Mouse (Mus musculus) midbrain, embryonic 14.5 days (tissue): ENCODE results near the gene Polr3g. TPM values are rescaled to one million over a fixed set of nuclear protein-coding genes. Genes with fewer than 3 reads are reported as not detected.

Experiments
- ATAC-seq: fragments of 200-750 bp; cut with Nextera tagmentation; 2 replicates; pipeline ENCODE4 v1.8.0; 2017; ENCODE audit warnings: moderate number of reproducible peaks, moderate library complexity; ENCODE audit not compliant: low FRiP score, low TSS enrichment
- DNase-seq: peaks from one replicate; pipeline ENCODE4 v3.0.0-alpha.2; 2015
- H3K27ac ChIP-seq: fragments of 300-500 bp; sonication (generic); replicated peaks from 2 replicates; pipeline ENCODE4 v1.5.1; 2014; ENCODE audit warnings: mild to moderate bottlenecking, low read depth, low read length, moderate library complexity
- H3K27me3 ChIP-seq: fragments of 300-500 bp; sonication (generic); 2 replicates; pipeline ENCODE4 v1.6.1; 2014; ENCODE audit warnings: low read length, control low read depth, mixed read lengths; ENCODE audit not compliant: control insufficient read depth, insufficient read depth
- H3K36me3 ChIP-seq: fragments of 300-500 bp; sonication (generic); 2 replicates; pipeline ENCODE4 v1.6.1; 2014; ENCODE audit warnings: low read length, control low read depth; ENCODE audit not compliant: control insufficient read depth, insufficient read depth
- H3K4me1 ChIP-seq: fragments of 300-500 bp; sonication (generic); 2 replicates; pipeline ENCODE4 v1.6.1; 2014; ENCODE audit warnings: mild to moderate bottlenecking, antibody characterized with exemption, low read length, control low read depth; ENCODE audit not compliant: control insufficient read depth, insufficient read depth
- H3K4me2 ChIP-seq: fragments of 300-500 bp; sonication (generic); 2 replicates; pipeline ENCODE4 v1.6.1; 2014; ENCODE audit warnings: mild to moderate bottlenecking, low read length, moderate library complexity
- H3K4me3 ChIP-seq: fragments of 300-500 bp; sonication (generic); replicated peaks from 2 replicates; pipeline ENCODE4 v1.5.1; 2014; ENCODE audit warnings: low read depth, low read length
- H3K9ac ChIP-seq: fragments of 300-500 bp; sonication (generic); replicated peaks from 2 replicates; pipeline ENCODE4 v1.6.1; 2014; ENCODE audit warnings: mild to moderate bottlenecking, low read length, moderate library complexity
- H3K9me3 ChIP-seq: fragments of 300-500 bp; sonication (generic); 2 replicates; pipeline ENCODE4 v1.6.1; 2016; ENCODE audit warnings: low read length, control low read depth, mixed read lengths; ENCODE audit not compliant: control insufficient read depth
- WGBS: fragments of 180-500 bp; shearing (Covaris S2); extraction: QIAGEN DNeasy Blood & Tissue Kit; methylation state at CpG from one replicate; pipeline ENCODE4 v1.1.7; 2014; 5-methylcytosine and 5-hydroxymethylcytosine counted together
- polyA plus RNA-seq: library from polyadenylated mRNA; unstranded; fragments of >200 nt; fragmentation: Nextera tagmentation; extraction: Ambion mirVana; gene quantifications from 2 replicates; pipeline ENCODE4 v1.2.1, GENCODE M21; 2014

Gene Polr3g
- polyA plus RNA-seq, 1 experiment from 2014 or later, result 3.3 TPM

DNA sequence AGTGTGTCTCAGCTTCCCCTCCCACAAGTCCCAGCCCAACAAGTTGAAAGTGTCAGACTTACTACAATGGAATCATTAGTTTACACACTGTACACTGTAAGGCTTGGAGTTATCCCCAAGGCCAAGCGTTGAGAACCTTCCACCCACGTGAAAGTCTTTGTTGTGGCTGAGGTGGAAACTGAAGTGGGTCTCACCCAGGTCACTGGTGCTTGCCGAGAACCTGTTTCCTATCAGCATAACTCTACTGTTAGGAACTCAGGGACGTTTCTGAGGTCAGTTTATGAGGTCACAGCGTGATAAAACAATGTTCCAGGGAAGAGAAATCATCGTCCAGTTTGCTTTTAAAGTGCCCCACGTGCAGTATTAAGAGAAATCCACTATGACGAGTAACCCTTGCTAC lies 35.5 kb downstream of the Polr3g start:
- no peaks in the 10 kb centered on the region for H3K27me3 ChIP-seq
- no peak overlapping the region for H3K27ac ChIP-seq
- H3K36me3 ChIP-seq, result peaks cover 16% of the 10 kb centered on the region
- no peak overlapping the region for H3K9ac ChIP-seq
- 90% methylated on average over 8 of the region's 8 CpGs for WGBS
- H3K4me3 ChIP-seq, result no peak overlapping the region
- DNase-seq (no peak), ATAC-seq (no peak)
- no peaks in the 10 kb centered on the region for H3K9me3 ChIP-seq
- no peak overlapping the region for H3K4me2 ChIP-seq
- no peaks in the 10 kb centered on the region for H3K4me1 ChIP-seq

DNA sequence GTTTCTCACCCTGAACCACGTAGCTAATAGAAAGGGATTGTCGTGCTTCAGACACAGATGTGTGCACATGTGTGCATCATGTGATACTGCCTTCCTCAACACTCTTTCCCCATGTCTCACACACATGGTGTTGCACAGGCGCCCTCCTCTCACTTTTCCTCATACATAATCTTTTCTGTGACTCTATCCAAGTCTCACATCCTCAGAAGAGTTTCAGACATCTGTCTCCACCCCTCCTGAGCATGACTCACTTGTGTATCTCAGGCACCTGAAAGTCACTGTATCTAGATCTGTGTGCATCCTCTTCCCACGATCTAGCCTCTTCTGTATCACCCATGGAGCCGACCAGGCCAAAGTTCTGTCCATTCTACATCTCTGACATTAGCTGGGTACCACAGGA lies 43.1 kb downstream of the Polr3g start:
- Histone ChIP-seq H3K27me3 (no peaks in the 10 kb centered on the region), H3K9ac (no peak overlapping the region), H3K9me3 (no peaks in the 10 kb centered on the region), H3K4me1 (no peaks in the 10 kb centered on the region), H3K4me3 (no peak overlapping the region), H3K27ac (no peak overlapping the region), H3K4me2 (no peak overlapping the region), H3K36me3 (peaks cover 53% of the 10 kb centered on the region)
- 94% methylated on average over 5 of the region's 5 CpGs for WGBS
- ATAC-seq (no peak), DNase-seq (no peak)

- no peak overlapping the region for H3K9ac ChIP-seq
- no peak overlapping the region for H3K27ac ChIP-seq
- peaks cover 39% of the 10 kb centered on the region for H3K36me3 ChIP-seq
- no peak for ATAC-seq
- no peak overlapping the region for H3K4me3 ChIP-seq
- 0 out of 2 replicates have a peak, but pooled peaks cover 8% of the 10 kb centered on the region for H3K4me1 ChIP-seq
- H3K9me3 ChIP-seq, result no peaks in the 10 kb centered on the region
- WGBS, result 94% methylated on average over 5 of the region's 5 CpGs
- DNase-seq, result no peak
- H3K27me3 ChIP-seq, result no peaks in the 10 kb centered on the region
- H3K4me2 ChIP-seq, result no peak overlapping the region
Observed at GRCm38 (mm10) chr13:81664331-81664698, 46.5 kb downstream of the Polr3g start.

GRCm38 (mm10) chr13:81663566-81664330 lies 47.1 kb downstream of the Polr3g start:
- ATAC-seq, result no peak
- Histone ChIP-seq H3K9ac (no peak overlapping the region), H3K27me3 (no peaks in the 10 kb centered on the region), H3K4me2 (no peak overlapping the region), H3K4me3 (no peak overlapping the region), H3K4me1 (peaks cover 12% of the 10 kb centered on the region), H3K27ac (no peak overlapping the region), H3K9me3 (no peaks in the 10 kb centered on the region), H3K36me3 (peaks cover 34% of the 10 kb centered on the region)
- DNase-seq, result no peak
- 88% methylated on average over 12 of the region's 12 CpGs for WGBS

GRCm38 (mm10) chr13:81658053-81658752 lies 52.6 kb downstream of the Polr3g start:
- peak overlapping the region; percentile 80 for H3K4me2 ChIP-seq
- peaks cover 23% of the 10 kb centered on the region for H3K4me1 ChIP-seq
- no peaks in the 10 kb centered on the region for H3K9me3 ChIP-seq
- ATAC-seq, result peak; percentile 3; the same call in 1 of the 2 replicates
- no peaks in the 10 kb centered on the region for H3K36me3 ChIP-seq
- no peaks in the 10 kb centered on the region for H3K27me3 ChIP-seq
- DNase-seq, result peak; percentile 37
- 5% methylated on average over 21 of the region's 21 CpGs for WGBS
- peak overlapping the region; percentile 84 for H3K9ac ChIP-seq
- peak overlapping the region; percentile 80 for H3K4me3 ChIP-seq
- H3K27ac ChIP-seq, result peak overlapping the region; percentile 91

- peak; percentile 100 for ATAC-seq
- DNase-seq, result peak; percentile 98
- Histone ChIP-seq H3K9ac (peak within 1 kb of the TSS; percentile 84), H3K4me3 (peak within 1 kb of the TSS; percentile 80), H3K4me2 (peak within 1 kb of the TSS; percentile 80), H3K4me1 (peaks cover 23% of the 10 kb centered on the region), H3K27ac (peak within 1 kb of the TSS; percentile 91), H3K27me3 (no peaks in the 10 kb centered on the region), H3K36me3 (no peaks in the 10 kb centered on the region), H3K9me3 (no peaks in the 10 kb centered on the region)
- WGBS, result under 1% methylated on average over 73 of the region's 73 CpGs
Observed at GRCm38 (mm10) chr13:81657351-81658052, 53.3 kb downstream of the Polr3g start, which contains the start of gene Lysmd3. Gene Lysmd3, plus strand, starts transcription at chr13:81657663.

GRCm38 (mm10) chr13:81657008-81657350 lies 53.8 kb downstream of the Polr3g start:
- Histone ChIP-seq H3K4me2 (peak overlapping the region; percentile 80), H3K36me3 (no peaks in the 10 kb centered on the region), H3K9me3 (no peaks in the 10 kb centered on the region), H3K9ac (peak overlapping the region; percentile 84), H3K27ac (peak overlapping the region; percentile 91), H3K4me3 (peak overlapping the region; percentile 80), H3K4me1 (peaks cover 23% of the 10 kb centered on the region), H3K27me3 (no peaks in the 10 kb centered on the region)
- ATAC-seq, result no peak
- no peak for DNase-seq
- WGBS, result 3% methylated on average over 5 of the region's 5 CpGs

- peak overlapping the region; percentile 80 for H3K4me3 ChIP-seq
- H3K36me3 ChIP-seq, result no peaks in the 10 kb centered on the region
- peak overlapping the region; percentile 91; the same call in 1 of the 2 replicates for H3K27ac ChIP-seq
- H3K4me2 ChIP-seq, result peak overlapping the region; percentile 80
- H3K9ac ChIP-seq, result no peak overlapping the region; the same call in 1 of the 2 replicates
- WGBS, result 1% methylated on average over 14 of the region's 14 CpGs
- ATAC-seq, result no peak
- peaks cover 23% of the 10 kb centered on the region for H3K4me1 ChIP-seq
- H3K27me3 ChIP-seq, result no peaks in the 10 kb centered on the region
- peak; percentile 62 for DNase-seq
- no peaks in the 10 kb centered on the region for H3K9me3 ChIP-seq
Observed at GRCm38 (mm10) chr13:81656091-81656850, 54.5 kb downstream of the Polr3g start.
